Mouse (Mus musculus) liver, embryonic 16.5 days (tissue): ENCODE results near the gene Macf1. TPM values are rescaled to one million over a fixed set of nuclear protein-coding genes. Genes with fewer than 3 reads are reported as not detected.

Source experiments
- ATAC-seq: fragments of 200-750 bp; cut with Nextera tagmentation; 2 replicates; pipeline ENCODE4 v1.8.0; 2017; ENCODE audit warnings: low read depth, mild to moderate bottlenecking, moderate number of reproducible peaks, moderate library complexity
- H3K27ac ChIP-seq: fragments of 300-500 bp; sonication (generic); 2 replicates; pipeline ENCODE4 v1.5.1; 2014; ENCODE audit warnings: mild to moderate bottlenecking, low read length
- H3K27me3 ChIP-seq: fragments of 300-500 bp; sonication (generic); 2 replicates; pipeline ENCODE4 v1.6.1; 2014; ENCODE audit warnings: low read depth, low read length, mixed read lengths; ENCODE audit not compliant: control insufficient read depth, insufficient read depth
- H3K36me3 ChIP-seq: fragments of 300-500 bp; sonication (generic); 2 replicates; pipeline ENCODE4 v1.6.1; 2014; ENCODE audit warnings: mild to moderate bottlenecking; ENCODE audit not compliant: control insufficient read depth, insufficient read depth
- H3K4me1 ChIP-seq: fragments of 300-500 bp; sonication (generic); 2 replicates; pipeline ENCODE4 v1.6.1; 2014; ENCODE audit warnings: low read depth, low read length, mixed read lengths; ENCODE audit not compliant: control insufficient read depth
- H3K4me2 ChIP-seq: fragments of 300-500 bp; sonication (generic); 2 replicates; pipeline ENCODE4 v1.6.1; 2014; ENCODE audit warnings: low read depth, low read length, mixed read lengths
- H3K4me3 ChIP-seq: fragments of 300-500 bp; sonication (generic); 2 replicates; pipeline ENCODE4 v1.5.1; 2014; ENCODE audit warnings: low read depth, mild to moderate bottlenecking, low read length
- H3K9ac ChIP-seq: fragments of 300-500 bp; sonication (generic); 2 replicates; pipeline ENCODE4 v1.6.1; 2014; ENCODE audit warnings: low read depth, low read length
- H3K9me3 ChIP-seq: fragments of 300-500 bp; sonication (generic); replicated peaks from 2 replicates; pipeline ENCODE4 v1.6.1; 2016; ENCODE audit warnings: low read length; ENCODE audit not compliant: control insufficient read depth
- WGBS: fragments of 180-500 bp; shearing (Covaris S2); extraction: QIAGEN DNeasy Blood & Tissue Kit; methylation state at CpG from one replicate; pipeline ENCODE4 v1.1.7; 2014; ENCODE audit not compliant: insufficient replicate concordance; 5-methylcytosine and 5-hydroxymethylcytosine counted together
- microRNA-seq: library from miRNA; unstranded; fragments of <30 nt; microRNA quantifications from one replicate; pipeline ENCODE4, GENCODE M21; 2016
- polyA plus RNA-seq: library from polyadenylated mRNA; unstranded; fragments of >200 nt; fragmentation: Nextera tagmentation; extraction: Ambion mirVana; gene quantifications from 2 replicates; pipeline ENCODE4 v1.2.1, GENCODE M21; 2015

Macf1 gene
- polyA plus RNA-seq, 1 experiment from 2014 or later, result 8.3 TPM

DNA sequence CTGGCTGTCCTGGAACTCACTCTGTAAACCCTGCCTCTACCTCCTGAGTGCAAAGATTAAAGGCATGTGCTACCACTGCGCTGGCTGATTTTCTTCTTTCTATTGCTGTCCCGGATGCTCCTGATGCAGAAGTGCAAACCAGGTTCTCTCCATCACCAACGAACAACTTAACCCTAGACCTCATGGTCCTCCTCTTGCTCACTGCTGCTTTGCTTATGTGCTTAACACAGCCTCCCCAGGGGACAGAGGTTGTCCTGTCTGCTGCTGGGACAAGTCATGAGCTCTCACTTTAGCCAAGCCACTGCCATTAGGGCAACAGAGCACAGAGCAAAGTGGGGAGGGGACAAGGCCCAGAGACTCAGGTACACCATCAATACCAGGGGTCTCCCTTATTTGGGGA is 369.7 kb downstream of the Macf1 start:
- H3K27me3 ChIP-seq, result no peaks in the 10 kb centered on the region
- H3K9ac ChIP-seq, result no peak overlapping the region
- H3K9me3 ChIP-seq, result no peaks in the 10 kb centered on the region
- H3K4me3 ChIP-seq, result no peak overlapping the region
- no peak overlapping the region for H3K4me2 ChIP-seq
- H3K36me3 ChIP-seq, result no peaks in the 10 kb centered on the region
- peaks cover 2% of the 10 kb centered on the region for H3K4me1 ChIP-seq
- no peak overlapping the region for H3K27ac ChIP-seq
- WGBS, result 56% methylated on average over 3 of the region's 3 CpGs
- ATAC-seq, result no peak

DNA sequence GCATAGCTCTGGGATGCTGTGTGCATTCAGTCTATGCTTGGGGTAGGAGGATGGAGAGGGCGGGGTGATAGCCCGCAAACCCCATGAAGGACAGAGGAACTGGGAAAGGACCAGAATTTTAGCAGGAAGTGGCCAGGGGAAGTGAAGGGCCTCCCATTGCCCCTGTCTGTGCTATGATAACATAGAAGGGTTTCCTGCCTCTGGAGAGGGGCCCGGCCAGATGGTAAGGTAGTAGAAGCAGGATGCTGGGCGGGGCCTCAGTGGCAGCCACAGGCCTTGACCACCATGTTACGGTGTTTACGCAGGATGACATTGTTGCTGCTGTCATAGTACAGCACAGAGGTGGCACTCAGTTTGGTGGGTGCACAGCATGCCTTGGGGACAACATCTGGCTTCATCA is 371.1 kb downstream of the Macf1 start:
- peaks cover 2% of the 10 kb centered on the region for H3K4me1 ChIP-seq
- no peak overlapping the region; the same call in 1 of the 2 replicates for H3K27ac ChIP-seq
- no peak overlapping the region for H3K4me2 ChIP-seq
- no peaks in the 10 kb centered on the region for H3K36me3 ChIP-seq
- peak; percentile 66 for ATAC-seq
- WGBS, result 23% methylated on average over 6 of the region's 6 CpGs
- no peak overlapping the region for H3K4me3 ChIP-seq
- H3K9ac ChIP-seq, result no peak overlapping the region
- H3K9me3 ChIP-seq, result no peaks in the 10 kb centered on the region
- no peaks in the 10 kb centered on the region for H3K27me3 ChIP-seq

- no peaks in the 10 kb centered on the region for H3K9me3 ChIP-seq
- WGBS, result 67% methylated on average over 7 of the region's 7 CpGs
- H3K4me1 ChIP-seq, result peaks cover 2% of the 10 kb centered on the region
- no peak for ATAC-seq
- H3K27ac ChIP-seq, result no peak overlapping the region
- H3K9ac ChIP-seq, result no peak overlapping the region
- no peak overlapping the region for H3K4me2 ChIP-seq
- H3K36me3 ChIP-seq, result no peaks in the 10 kb centered on the region
- no peaks in the 10 kb centered on the region for H3K27me3 ChIP-seq
- no peak overlapping the region for H3K4me3 ChIP-seq
Measured at GRCm38 (mm10) chr4:123311845-123312244, 372.3 kb downstream of the Macf1 start.

DNA sequence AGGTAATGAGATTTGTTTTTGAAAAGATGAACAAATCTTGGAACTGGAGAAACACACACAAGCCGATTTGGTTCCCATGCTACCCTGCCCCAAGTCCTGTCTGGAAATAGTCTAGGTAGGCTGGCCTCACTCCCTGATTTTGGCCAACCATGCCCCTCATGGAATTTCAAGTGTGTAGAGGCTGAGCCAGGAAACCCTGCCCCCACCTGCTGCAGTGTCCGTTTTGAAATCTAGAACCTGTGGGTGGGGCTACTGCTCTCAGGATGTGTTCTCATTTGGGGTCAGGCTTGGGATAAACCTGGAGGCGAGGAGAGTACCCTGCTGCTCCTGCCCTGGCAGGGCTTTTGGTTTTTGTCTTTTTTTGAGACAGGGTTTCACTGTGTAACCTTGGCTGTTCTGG is 375.9 kb downstream of the Macf1 start:
- WGBS, result 48% methylated on average over 3 of the region's 3 CpGs
- H3K27ac ChIP-seq, result no peak overlapping the region
- H3K4me1 ChIP-seq, result peaks cover under 1% of the 10 kb centered on the region
- H3K4me3 ChIP-seq, result no peak overlapping the region
- no peak overlapping the region for H3K9ac ChIP-seq
- no peak overlapping the region for H3K4me2 ChIP-seq
- no peak for ATAC-seq
- no peaks in the 10 kb centered on the region for H3K9me3 ChIP-seq
- H3K27me3 ChIP-seq, result no peaks in the 10 kb centered on the region
- peaks cover 14% of the 10 kb centered on the region for H3K36me3 ChIP-seq

DNA sequence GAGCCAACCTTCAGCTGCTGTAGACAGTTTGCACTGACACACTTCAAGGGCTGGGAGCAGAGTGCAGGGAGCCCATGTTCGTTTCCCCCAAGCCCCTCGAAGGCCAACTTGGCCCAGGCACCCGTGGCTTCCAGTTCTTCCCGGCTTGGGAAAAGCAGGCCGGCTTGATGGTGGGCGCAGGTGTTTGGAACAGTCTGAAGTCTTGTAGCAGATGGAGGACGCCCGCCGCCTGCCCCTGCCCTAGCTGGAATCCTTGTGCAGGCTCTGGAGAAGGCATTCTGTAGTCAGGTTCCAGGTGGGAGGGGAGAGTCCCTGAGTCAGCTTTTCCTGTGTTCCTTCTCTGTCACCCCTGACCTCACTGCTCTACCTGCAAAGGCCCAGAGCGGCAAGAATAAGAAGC is 377.2 kb downstream of the Macf1 start:
- no peak overlapping the region for H3K4me2 ChIP-seq
- no peak overlapping the region for H3K9ac ChIP-seq
- H3K4me1 ChIP-seq, result no peaks in the 10 kb centered on the region; the same call in 1 of the 2 replicates
- H3K9me3 ChIP-seq, result no peaks in the 10 kb centered on the region
- H3K27ac ChIP-seq, result no peak overlapping the region
- no peaks in the 10 kb centered on the region for H3K27me3 ChIP-seq
- 82% methylated on average over 10 of the region's 10 CpGs for WGBS
- peaks cover 27% of the 10 kb centered on the region for H3K36me3 ChIP-seq
- H3K4me3 ChIP-seq, result no peak overlapping the region
- no peak for ATAC-seq

DNA sequence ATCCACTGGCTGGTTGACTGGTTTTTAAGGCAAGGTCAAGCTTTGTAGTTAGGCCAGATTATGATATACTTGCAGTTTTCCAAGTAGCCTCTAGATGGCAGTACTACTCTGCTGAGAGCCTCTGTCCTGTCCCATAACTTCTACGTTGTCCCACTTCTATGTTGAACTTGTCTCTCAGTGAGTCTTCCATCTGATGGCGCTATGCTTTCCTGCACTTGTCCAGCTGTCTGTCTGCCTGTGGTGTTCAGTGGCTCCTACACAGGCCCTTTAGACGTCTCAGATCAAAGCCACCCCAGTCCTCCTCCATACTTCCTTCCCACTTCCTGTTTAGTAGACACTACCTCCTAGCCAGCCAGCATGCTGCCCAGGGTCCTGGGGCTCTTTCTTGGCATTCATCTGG is 378.4 kb downstream of the Macf1 start:
- Histone ChIP-seq H3K36me3 (peaks cover 34% of the 10 kb centered on the region), H3K27ac (no peak overlapping the region), H3K9me3 (no peaks in the 10 kb centered on the region), H3K4me2 (no peak overlapping the region), H3K4me1 (no peaks in the 10 kb centered on the region; the same call in 1 of the 2 replicates), H3K4me3 (no peak overlapping the region), H3K9ac (no peak overlapping the region), H3K27me3 (no peaks in the 10 kb centered on the region)
- WGBS, result 9% methylated on average over 3 of the region's 3 CpGs
- ATAC-seq, result peak; percentile 41

Small RNA genes within 50 kb of the gene (microRNA-seq; reads per million reads assigned to microRNA genes)
- not detected for gene Mir6398

Other genes with a start within 250 kb of the Macf1 start
- gene Ndufs5, start 33.8 kb upstream of the Macf1 start, polyA plus RNA-seq, result 135 and 139 TPM in 2 replicates
- gene Akirin1, start 66.0 kb upstream of the Macf1 start, polyA plus RNA-seq, result 17.4 and 19.4 TPM in 2 replicates
- 0.07 TPM in 1 of 2 replicates, not detected in the other for gene Rhbdl2, start 103.5 kb upstream of the Macf1 start, polyA plus RNA-seq
- not detected in 2 replicates for gene 4933427I04Rik, start 175.3 kb upstream of the Macf1 start, polyA plus RNA-seq
- gene Mycbp, start 220.5 kb upstream of the Macf1 start, polyA plus RNA-seq, result 41.6 and 47.0 TPM in 2 replicates
- gene Rragc, start 233.1 kb upstream of the Macf1 start, polyA plus RNA-seq, result 19.0 and 19.4 TPM in 2 replicates
- gene 4930535I16Rik, start 233.7 kb upstream of the Macf1 start, polyA plus RNA-seq, result not detected in 2 replicates